In genomic region chr12:76527245-76527881, GRCm38 (mm10) we compare ENCODE assay signal across 14 mouse cellular contexts. TPM values are rescaled to one million over a fixed set of nuclear protein-coding genes. Genes with fewer than 3 reads are reported as not detected.
DNase-seq lines count a peak whose midpoint lies in the region; ATAC-seq and TF ChIP-seq lines count a peak whose summit lies in the region.
"Had no signal": no experiment of that assay in that cellular context is flagged by ENCODE, and none has a peak within 500 bp of the region (broad histone marks: within the 10 kb centered on the region; RNA-seq: fewer than 3 reads in every experiment).

No protein-coding gene starts in this region.

- TF ChIP-seq CTCF in stomach, postnatal 0 days (IDR thresholded peaks at IDR 0.05; ENCODE audit: low read depth): no peak
- no peak for TF ChIP-seq CTCF in midbrain, postnatal 0 days (IDR thresholded peaks at IDR 0.05)

- H3K4me1 ChIP-seq in intestine, embryonic 14.5 days (replicated peaks; ENCODE audit: control insufficient read depth, insufficient read depth, low read length): 0 out of 2 replicates have a peak, but pooled peaks cover 7% of the 10 kb centered on the region
- no peaks in the 10 kb centered on the region for H3K4me1 ChIP-seq in stomach, postnatal 0 days (replicated peaks; ENCODE audit: control insufficient read depth, insufficient read depth)
- H3K4me1 ChIP-seq in midbrain, postnatal 0 days (ENCODE audit: insufficient read depth, low read length): no peaks in the 10 kb centered on the region
- H3K4me1 ChIP-seq: neural tube, embryonic 15.5 days had no signal

- WGBS in intestine, embryonic 14.5 days: 42% methylated on average over 9 of the region's 9 CpGs
- WGBS in stomach, postnatal 0 days: 41% methylated on average over 9 of the region's 9 CpGs
- 77% methylated on average over 9 of the region's 9 CpGs for WGBS in midbrain, postnatal 0 days

- intact Hi-C loops in left cerebral cortex, postnatal 25 days (cut with DNase I): no loop called here

- ATAC-seq in intestine, embryonic 14.5 days (replicated peaks; ENCODE audit: low FRiP score, low TSS enrichment, low read depth): no peak
- peak; percentile 60 for ATAC-seq in stomach, postnatal 0 days (ENCODE audit: low FRiP score, low TSS enrichment)
- ATAC-seq in midbrain, postnatal 0 days (ENCODE audit: low FRiP score): no peak

- no peak overlapping the region for H3K4me2 ChIP-seq in intestine, embryonic 14.5 days (ENCODE audit: low read length)
- H3K4me2 ChIP-seq in stomach, postnatal 0 days (replicated peaks; ENCODE audit: low read depth): no peak overlapping the region
- H3K4me2 ChIP-seq in midbrain, postnatal 0 days (ENCODE audit: low read depth, low read length, poor library complexity, severe bottlenecking): no peak overlapping the region
- H3K4me2 ChIP-seq: heart, embryonic 13.5 days; lung, embryonic 15.5 days; neural tube, embryonic 15.5 days had no signal

- H3K4me3 ChIP-seq in intestine, embryonic 14.5 days (ENCODE audit: low read depth, low read length): no peak overlapping the region
- no peak overlapping the region for H3K4me3 ChIP-seq in stomach, postnatal 0 days (ENCODE audit: low read depth, low read length)
- H3K4me3 ChIP-seq in midbrain, postnatal 0 days (ENCODE audit: low read depth, low read length): no peak overlapping the region
- H3K4me3 ChIP-seq: heart, embryonic 13.5 days; lung, embryonic 15.5 days; neural tube, embryonic 15.5 days had no signal

- H3K36me3 ChIP-seq in intestine, embryonic 14.5 days (ENCODE audit: control insufficient read depth, insufficient read depth, low read length): no peaks in the 10 kb centered on the region
- no peaks in the 10 kb centered on the region for H3K36me3 ChIP-seq in stomach, postnatal 0 days (ENCODE audit: control insufficient read depth, insufficient read depth, low read length)
- H3K36me3 ChIP-seq in midbrain, postnatal 0 days (ENCODE audit: insufficient read depth, low read length): no peaks in the 10 kb centered on the region
- H3K36me3 ChIP-seq: heart, embryonic 13.5 days; lung, embryonic 15.5 days; neural tube, embryonic 15.5 days had no signal

- H3K9ac ChIP-seq in intestine, embryonic 14.5 days (ENCODE audit: low read length): no peak overlapping the region
- no peak overlapping the region for H3K9ac ChIP-seq in stomach, postnatal 0 days (ENCODE audit: low read length)
- no peak overlapping the region for H3K9ac ChIP-seq in midbrain, postnatal 0 days (replicated peaks; ENCODE audit: low read length, poor library complexity, severe bottlenecking)
- H3K9ac ChIP-seq: heart, embryonic 13.5 days; lung, embryonic 15.5 days; neural tube, embryonic 15.5 days had no signal

- no peak for TF ChIP-seq EP300 in stomach, postnatal 0 days (optimal IDR thresholded peaks at IDR 0.05)

- no peaks in the 10 kb centered on the region for H3K9me3 ChIP-seq in intestine, embryonic 14.5 days (ENCODE audit: control insufficient read depth, low read length)
- H3K9me3 ChIP-seq in stomach, postnatal 0 days (ENCODE audit: control insufficient read depth, low read length): no peaks in the 10 kb centered on the region
- H3K9me3 ChIP-seq in midbrain, postnatal 0 days (ENCODE audit: low read length): no peaks in the 10 kb centered on the region
- H3K9me3 ChIP-seq: heart, embryonic 13.5 days; lung, embryonic 15.5 days; neural tube, embryonic 15.5 days had no signal

- H3K27me3 ChIP-seq in intestine, embryonic 14.5 days (replicated peaks; ENCODE audit: control insufficient read depth, insufficient read depth, low read length): peaks cover 13% of the 10 kb centered on the region
- H3K27me3 ChIP-seq in stomach, postnatal 0 days (ENCODE audit: control insufficient read depth, insufficient read depth, low read length): no peaks in the 10 kb centered on the region
- H3K27me3 ChIP-seq in midbrain, postnatal 0 days (ENCODE audit: insufficient read depth, low read length): peaks cover 17% of the 10 kb centered on the region

- peak; percentile 52 for DNase-seq in thymus, postnatal 0 days (ENCODE audit: low spot score)
- DNase-seq in thymus, adult 18-20 months: no peak
- DNase-seq in intestine, embryonic 14.5 days (ENCODE audit: low spot score): no peak
- DNase-seq in monocyte, adult 2 months (ENCODE audit: low read depth in 1 of 2, low spot score in 2 of 2): peak; percentile 40 to 55
- peak; percentile 60 for DNase-seq in stomach, postnatal 0 days (ENCODE audit: low spot score)
- no peak for DNase-seq in midbrain, postnatal 0 days (ENCODE audit: low spot score)
- DNase-seq in left cerebral cortex, adult 11 months (ENCODE audit: low spot score): no peak
- no peak for DNase-seq in left cerebral cortex, postnatal 25 days (ENCODE audit: low spot score in 2 of 2)
- DNase-seq: adrenal gland, adult 8-10 months; cerebellum, adult 8-10 months; kidney, adult 2 months had no signal

- 0 out of 2 replicates have a peak overlapping the region, but pooled peaks have one; percentile 16 for H3K27ac ChIP-seq in intestine, embryonic 14.5 days (ENCODE audit: low read depth)
- no peak overlapping the region for H3K27ac ChIP-seq in stomach, postnatal 0 days (replicated peaks)
- no peak overlapping the region for H3K27ac ChIP-seq in midbrain, postnatal 0 days (ENCODE audit: low read depth, low read length)
- H3K27ac ChIP-seq: heart, embryonic 13.5 days; lung, embryonic 15.5 days; neural tube, embryonic 15.5 days had no signal

RNA-seq across cellular contexts. Expression of gene Plekhg3, which starts 3.3 kb away (rescaled TPM):
- 3.3 and 4.7 TPM in 2 replicates for polyA plus RNA-seq in thymus, postnatal 0 days (2015; fragmentation: Nextera tagmentation; extraction: Ambion mirVana)
- 9.5 and 10.4 TPM in 2 replicates for polyA plus RNA-seq in intestine, embryonic 14.5 days (2014; fragmentation: Nextera tagmentation; extraction: Ambion mirVana)
- 5.7 and 6.4 TPM in 2 replicates for polyA plus RNA-seq in stomach, postnatal 0 days (2015; fragmentation: Nextera tagmentation; extraction: Ambion mirVana)
- total RNA-seq in midbrain, postnatal 0 days (2014; rRNA removed): 6.2 and 8.4 TPM in 2 replicates
- 0.71 and 1.2 TPM in 2 replicates for polyA plus RNA-seq in midbrain, postnatal 0 days (2015; fragmentation: Nextera tagmentation; extraction: Ambion mirVana)
- 10 to 100 TPM; 11.4 to 11.9 TPM for total RNA-seq in left cerebral cortex, postnatal 25 days (2021)

Comparison
In these comparisons a context has a peak if more than half of its experiments do, and no peak if none do; other contexts are left out.
1. DNase-seq: peak in thymus, postnatal 0 days (single experiment), monocyte, adult 2 months (2 of 2) and stomach, postnatal 0 days (single experiment); none in thymus, adult 18-20 months (0 of 2), intestine, embryonic 14.5 days (single experiment), midbrain, postnatal 0 days (single experiment), left cerebral cortex, adult 11 months (single experiment) and left cerebral cortex, postnatal 25 days (0 of 2).